Mouse (Mus musculus): Measurements from ENCODE around the gene Rere. TPM values are rescaled to one million over a fixed set of nuclear protein-coding genes. Genes with fewer than 3 reads are reported as not detected.

Gene Rere
- total and polyA plus RNA-seq, 3 experiments, result 4.1 to 31.8 TPM; not detected in 1

GRCm38 (mm10) chr4:150450081-150450691, 168.7 kb downstream of the Rere start:
- peak; percentile 55 for DNase-seq (ENCODE audit: low read depth, low spot score)
- TF ChIP-seq TBP (IDR thresholded peaks at IDR 0.05; ENCODE audit: low read depth, low read length), result no peak
- no peak for TF ChIP-seq CHD2 (IDR thresholded peaks at IDR 0.05; ENCODE audit: low read length)
- 0 out of 2 replicates have a peak, but pooled peaks have one; percentile 15 for TF ChIP-seq SIN3A (IDR thresholded peaks at IDR 0.05; ENCODE audit: low read length)
- no peak for TF ChIP-seq ZMIZ1 (IDR thresholded peaks at IDR 0.05; ENCODE audit: low read depth, low read length)
- TF ChIP-seq RAD21 (IDR thresholded peaks at IDR 0.05; ENCODE audit: low read depth, low read length), result no peak
- no peak for TF ChIP-seq MXI1 (IDR thresholded peaks at IDR 0.05; ENCODE audit: low read depth, low read length)
- TF ChIP-seq POLR2AphosphoS2 (IDR thresholded peaks at IDR 0.05; ENCODE audit: low read length), result no peak
- TF ChIP-seq E2F4 (IDR thresholded peaks at IDR 0.05; ENCODE audit: borderline replicate concordance, low read depth, low read length), result no peak
- no peak for TF ChIP-seq MAX (IDR thresholded peaks at IDR 0.05; ENCODE audit: low read length)
- no peak for TF ChIP-seq MEF2A (IDR thresholded peaks at IDR 0.05; ENCODE audit: extremely low read depth, insufficient replicate concordance, low read depth, low read length, poor library complexity, severe bottlenecking)
- no peak for TF ChIP-seq ELF1 (IDR thresholded peaks at IDR 0.05; ENCODE audit: low read depth, low read length)
- no peak for TF ChIP-seq HCFC1 (IDR thresholded peaks at IDR 0.05; ENCODE audit: low read depth, low read length)
- TF ChIP-seq ZNF384 (IDR thresholded peaks at IDR 0.05; ENCODE audit: low read depth, low read length), result no peak
- peak; percentile 49 for TF ChIP-seq TAL1 (IDR thresholded peaks at IDR 0.05; ENCODE audit: low read length)
- TF ChIP-seq TCF12 (IDR thresholded peaks at IDR 0.05; ENCODE audit: low read depth, low read length), result peak; percentile 16; the same call in 1 of the 2 replicates
- no peak for TF ChIP-seq POLR2A (IDR thresholded peaks at IDR 0.05; ENCODE audit: control insufficient read depth in 1 of 2, insufficient read depth in 1 of 2, low read depth in 1 of 2, low read length in 2 of 2, poor library complexity in 1 of 2)
- no peak for TF ChIP-seq USF1 (IDR thresholded peaks at IDR 0.05; ENCODE audit: low read depth, low read length)
- no peak for TF ChIP-seq NRF1 (IDR thresholded peaks at IDR 0.05; ENCODE audit: insufficient read depth, low read depth, low read length, poor library complexity, severe bottlenecking)
- TF ChIP-seq JUND (IDR thresholded peaks at IDR 0.05; ENCODE audit: low read depth, low read length), result no peak
- no peak for TF ChIP-seq UBTF (IDR thresholded peaks at IDR 0.05; ENCODE audit: borderline replicate concordance, insufficient read depth, low read depth, low read length)
- no peak for TF ChIP-seq MYC (IDR thresholded peaks at IDR 0.05; ENCODE audit: low read depth, low read length)
- TF ChIP-seq KAT2A (conservative IDR thresholded peaks at IDR 0.05; ENCODE audit: low read depth, low read length), result no peak
- TF ChIP-seq ZC3H11A (IDR thresholded peaks at IDR 0.05; ENCODE audit: low read depth, low read length), result no peak
- TF ChIP-seq ZKSCAN1 (IDR thresholded peaks at IDR 0.05; ENCODE audit: low read depth, low read length), result no peak
- TF ChIP-seq NELFE (IDR thresholded peaks at IDR 0.05; ENCODE audit: low read depth, low read length), result no peak
- no peak; the same call in 1 of the 2 replicates for TF ChIP-seq GATA1 (IDR thresholded peaks at IDR 0.05; ENCODE audit: low read depth, low read length)
- TF ChIP-seq USF2 (IDR thresholded peaks at IDR 0.05; ENCODE audit: borderline replicate concordance in 1 of 2, insufficient read depth in 1 of 2, low read depth in 1 of 2, low read length in 2 of 2), result no peak
- no peak for TF ChIP-seq CHD1 (IDR thresholded peaks at IDR 0.05; ENCODE audit: low read depth, low read length)
- no peak for TF ChIP-seq CTCF (IDR thresholded peaks at IDR 0.05 in 2 of 3, conservative IDR thresholded peaks at IDR 0.05 in 1 of 3; ENCODE audit: control insufficient read depth in 1 of 3, insufficient read depth in 1 of 3, low read depth in 2 of 3, low read length in 3 of 3, poor library complexity in 1 of 3, severe bottlenecking in 1 of 3)
- TF ChIP-seq BHLHE40 (IDR thresholded peaks at IDR 0.05; ENCODE audit: borderline replicate concordance, low read depth, low read length), result no peak
- TF ChIP-seq ETS1 (IDR thresholded peaks at IDR 0.05; ENCODE audit: low read depth, low read length), result peak; percentile 31; the same call in 1 of the 2 replicates
- no peak for TF ChIP-seq MAFK (IDR thresholded peaks at IDR 0.05; ENCODE audit: borderline replicate concordance, low read depth, low read length)
- TF ChIP-seq EP300 (IDR thresholded peaks at IDR 0.05; ENCODE audit: low read depth in 1 of 2, low read length in 2 of 2), result peak in 1 of 2 experiments; percentile 59; a peak in 2 of 4 replicates
- TF ChIP-seq GABPA (IDR thresholded peaks at IDR 0.05; ENCODE audit: low read depth, low read length), result no peak
- TF ChIP-seq SMC3 (IDR thresholded peaks at IDR 0.05; ENCODE audit: low read depth, low read length), result no peak
- no peak for TF ChIP-seq RCOR1 (IDR thresholded peaks at IDR 0.05; ENCODE audit: low read depth, low read length)
- Histone ChIP-seq H3K9me3 (replicated peaks; ENCODE audit: insufficient read depth, low read length) (no peaks in the 10 kb centered on the region), H3K9ac (ENCODE audit: control insufficient read depth, low read depth, low read length, poor library complexity, severe bottlenecking) (no peak overlapping the region), H3K79me2 (ENCODE audit: control insufficient read depth, insufficient read depth, low read length, poor library complexity) (no peaks in the 10 kb centered on the region), H3K27me3 (ENCODE audit: control insufficient read depth in 1 of 2, insufficient read depth in 2 of 2, low read length in 2 of 2) (no peaks in the 10 kb centered on the region), H3K4me3 (ENCODE audit: control insufficient read depth in 1 of 2, insufficient read depth in 1 of 2, low read depth in 2 of 2, low read length in 2 of 2) (no peak overlapping the region), H3K4me1 (ENCODE audit: control insufficient read depth in 1 of 2, insufficient read depth in 2 of 2, low read length in 2 of 2) (peaks cover 12 to 25% of the 10 kb centered on the region in 2 experiments), H3K27ac (ENCODE audit: control insufficient read depth, low read depth, low read length) (no peak overlapping the region; the same call in 1 of the 2 replicates), H3K36me3 (ENCODE audit: control insufficient read depth in 1 of 2, insufficient read depth in 2 of 2, low read length in 2 of 2) (peaks cover 0 to 32% of the 10 kb centered on the region in 2 experiments; a peak in 2 of 4 replicates)

Data from MEL (cell line).